Mouse (Mus musculus) olfactory bulb, adult 2 months (tissue): ENCODE results near the gene Cdh13. TPM values are rescaled to one million over a fixed set of nuclear protein-coding genes. Genes with fewer than 3 reads are reported as not detected.
"Not testable (repeated sequence)": the region's sequence is repeated elsewhere in the genome, so short reads cannot be mapped to it uniquely, and the experiment has no call there.

Experiments used
- H3K27ac ChIP-seq: fragments of 200-500 bp; 2 replicates; pipeline ENCODE4 v1.5.1; 2012; ENCODE audit warnings: low read depth, low read length; ENCODE audit not compliant: insufficient read depth
- H3K4me1 ChIP-seq: fragments of 200-500 bp; 2 replicates; pipeline ENCODE4 v1.6.1; 2012; ENCODE audit warnings: low read length; ENCODE audit not compliant: control insufficient read depth, insufficient read depth
- H3K4me3 ChIP-seq: fragments of 200-500 bp; 2 replicates; pipeline ENCODE4 v1.5.1; 2012; ENCODE audit warnings: mild to moderate bottlenecking, low read depth, low read length, moderate library complexity; ENCODE audit not compliant: insufficient read depth
- CTCF ChIP-seq: fragments of 200-500 bp; IDR thresholded peaks from 2 replicates; pipeline ENCODE4 v1.5.1; 2012; ENCODE audit warnings: low read depth, mild to moderate bottlenecking, low read length, moderate library complexity; ENCODE audit not compliant: insufficient read depth
- POLR2A ChIP-seq: fragments of 200-500 bp; IDR thresholded peaks from 2 replicates; pipeline ENCODE4 v1.6.1; 2012; ENCODE audit warnings: mild to moderate bottlenecking, low read depth, low read length, moderate library complexity; ENCODE audit not compliant: insufficient read depth
- WGBS: fragments of 180-500 bp; shearing (Covaris S2); methylation state at CpG from one replicate; pipeline ENCODE4 v1.1.7; 2018; 5-methylcytosine and 5-hydroxymethylcytosine counted together
- polyA plus RNA-seq: library from polyadenylated mRNA; stranded (reverse); fragments of >200 nt; gene quantifications from 2 replicates; pipeline ENCODE4 v1.2.4, GENCODE M21; 2012; ENCODE audit warnings: low replicate concordance; ENCODE audit not compliant: missing spikeins, insufficient read depth, insufficient read length

The Cdh13 gene
- polyA plus RNA-seq, 1 experiment, result not detected

DNA sequence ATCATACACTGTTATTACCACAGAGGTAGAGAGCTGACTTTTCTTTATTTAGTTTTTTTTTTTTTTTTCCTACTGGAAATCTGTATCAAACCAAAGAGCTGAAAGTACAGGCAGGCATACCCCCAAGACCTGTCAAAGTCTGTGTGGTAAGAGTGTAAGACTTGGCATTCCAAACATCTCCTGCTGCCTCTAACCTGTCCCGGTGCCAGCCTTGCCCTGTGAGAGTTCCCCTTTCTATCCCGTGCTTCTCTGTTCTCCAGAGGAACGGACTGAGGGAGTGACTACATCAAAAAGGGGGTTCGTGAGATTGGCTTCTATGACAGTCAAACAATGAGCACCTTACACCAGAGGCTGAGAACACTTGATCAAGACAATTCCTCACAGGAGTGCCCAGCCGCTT is 458.2 kb downstream of the Cdh13 start:
- H3K4me3 ChIP-seq, result no peak overlapping the region

GRCm38 (mm10) chr8:118744991-118745390 is 461.5 kb downstream of the Cdh13 start:
- Histone ChIP-seq H3K4me1 (no peaks in the 10 kb centered on the region), H3K27ac (no peak overlapping the region), H3K4me3 (no peak overlapping the region)
- TF ChIP-seq CTCF (no peak), POLR2A (no peak)
- WGBS, result 56% methylated on average over 13 of the region's 13 CpGs

More for the DNA sequence above, 458.2 kb downstream of the Cdh13 start:
- WGBS, result 78% methylated on average over 5 of the region's 5 CpGs
- no peaks in the 10 kb centered on the region for H3K4me1 ChIP-seq
- no peak overlapping the region for H3K27ac ChIP-seq
- no peak for TF ChIP-seq CTCF
- TF ChIP-seq POLR2A, result no peak

DNA sequence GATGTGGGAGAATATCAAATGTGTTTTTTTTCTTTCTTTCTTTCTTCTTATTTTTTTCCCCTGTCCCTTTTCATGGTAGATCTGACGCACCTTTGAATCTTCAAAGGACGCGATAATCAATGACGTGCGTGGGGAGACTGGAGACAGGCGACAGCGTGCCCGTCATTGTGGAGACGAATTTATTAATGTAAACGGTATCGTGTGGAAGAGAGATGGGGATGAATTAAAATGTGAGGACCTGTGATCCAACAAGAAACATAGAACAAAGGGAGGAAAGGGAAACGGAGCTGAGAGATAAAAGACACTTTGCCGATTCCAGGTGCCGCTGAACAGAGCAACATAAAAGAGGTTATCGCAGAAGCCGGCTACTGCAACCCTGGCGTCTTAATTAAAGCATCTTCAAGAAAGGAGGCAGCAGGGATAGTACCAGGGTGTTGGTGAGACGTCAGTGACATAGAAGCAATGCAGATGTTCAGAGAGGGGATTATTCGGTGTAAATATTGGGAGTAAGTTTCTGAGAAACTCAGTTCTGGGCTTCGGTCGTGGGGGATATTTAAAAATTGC is 464.6 kb downstream of the Cdh13 start:
- H3K27ac ChIP-seq, result no peak overlapping the region
- no peaks in the 10 kb centered on the region for H3K4me1 ChIP-seq
- no peak for TF ChIP-seq POLR2A
- TF ChIP-seq CTCF, result no peak
- no peak overlapping the region for H3K4me3 ChIP-seq
- 84% methylated on average over 21 of the region's 21 CpGs for WGBS

- no peak overlapping the region for H3K27ac ChIP-seq
- TF ChIP-seq POLR2A, result no peak
- no peak for TF ChIP-seq CTCF
- H3K4me3 ChIP-seq, result no peak overlapping the region
- H3K4me1 ChIP-seq, result no peaks in the 10 kb centered on the region
- WGBS, result 92% methylated on average over 3 of the region's 3 CpGs
Observed at GRCm38 (mm10) chr8:118749191-118749590, 465.7 kb downstream of the Cdh13 start.

GRCm38 (mm10) chr8:118749786-118750185 is 466.3 kb downstream of the Cdh13 start:
- 92% methylated on average over 11 of the region's 11 CpGs for WGBS
- H3K4me1 ChIP-seq, result no peaks in the 10 kb centered on the region
- TF ChIP-seq CTCF, result no peak
- no peak for TF ChIP-seq POLR2A
- no peak overlapping the region for H3K4me3 ChIP-seq
- H3K27ac ChIP-seq, result no peak overlapping the region

DNA sequence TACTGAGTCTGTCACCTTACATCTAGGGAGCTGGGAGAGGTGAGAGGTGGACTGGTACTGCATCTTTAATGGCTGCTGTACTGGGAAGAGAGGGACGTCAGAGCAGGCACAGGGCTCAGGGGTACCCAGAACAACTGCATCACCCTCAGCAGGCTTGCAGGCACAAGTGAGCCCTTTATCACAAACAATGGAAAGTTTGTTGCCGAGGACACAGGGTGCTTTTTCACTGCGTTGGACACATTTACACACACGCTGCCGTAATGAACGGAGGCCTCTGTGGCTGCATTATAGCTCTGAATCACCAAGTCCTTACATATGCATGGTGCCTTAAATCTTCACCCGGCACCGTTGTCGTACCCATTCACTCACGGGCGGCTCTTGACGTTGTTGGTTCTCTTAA is 470.2 kb downstream of the Cdh13 start:
- Histone ChIP-seq H3K27ac (no peak overlapping the region), H3K4me3 (no peak overlapping the region), H3K4me1 (no peaks in the 10 kb centered on the region)
- 41% methylated on average over 12 of the region's 12 CpGs for WGBS
- no peak for TF ChIP-seq POLR2A
- TF ChIP-seq CTCF, result no peak

GRCm38 (mm10) chr8:118754119-118754518 is 470.6 kb downstream of the Cdh13 start:
- 43% methylated on average over 7 of the region's 7 CpGs for WGBS
- H3K27ac ChIP-seq, result no peak overlapping the region
- no peak overlapping the region for H3K4me3 ChIP-seq
- TF ChIP-seq CTCF, result no peak
- TF ChIP-seq POLR2A, result no peak
- no peaks in the 10 kb centered on the region for H3K4me1 ChIP-seq

DNA sequence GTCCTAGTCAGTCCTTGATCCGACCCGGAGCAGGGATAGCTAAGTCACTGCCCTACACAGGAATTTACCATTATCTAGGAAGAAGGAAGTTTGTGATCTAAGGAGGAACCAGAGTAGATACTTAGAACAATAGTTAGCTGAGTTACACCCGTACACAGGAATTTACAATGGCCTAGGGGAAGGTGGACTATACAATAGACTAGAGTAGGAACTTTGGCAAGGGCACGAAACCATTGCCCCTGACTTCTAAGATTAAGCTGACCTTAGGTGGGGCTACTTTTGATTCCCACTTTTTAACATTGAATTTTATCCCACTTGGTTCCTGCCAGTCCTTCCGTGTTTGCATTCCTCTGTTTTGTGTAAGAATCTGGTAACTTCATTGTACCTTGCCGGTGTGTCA is 494.0 kb downstream of the Cdh13 start:
- not testable (repeated sequence) for H3K4me1 ChIP-seq, H3K4me3 ChIP-seq, H3K27ac ChIP-seq
- 95% methylated on average over 6 of the region's 6 CpGs for WGBS

- WGBS, result 83% methylated on average over 1 of the region's 1 CpGs
- TF ChIP-seq CTCF, result no peak
- no peak for TF ChIP-seq POLR2A
- H3K27ac ChIP-seq, result no peak overlapping the region
- no peak overlapping the region for H3K4me3 ChIP-seq
- H3K4me1 ChIP-seq, result no peaks in the 10 kb centered on the region
Observed at GRCm38 (mm10) chr8:118778374-118778773, 494.8 kb downstream of the Cdh13 start.

- WGBS, result 80% methylated on average over 13 of the region's 13 CpGs
- peaks cover 4% of the 10 kb centered on the region for H3K4me1 ChIP-seq
- no peak overlapping the region for H3K4me3 ChIP-seq
- H3K27ac ChIP-seq, result no peak overlapping the region
- no peak for TF ChIP-seq CTCF
- no peak for TF ChIP-seq POLR2A
Observed at GRCm38 (mm10) chr8:118785646-118786045, 502.1 kb downstream of the Cdh13 start.
